Mouse (Mus musculus): ENCODE results near the gene Sema4b. TPM values are rescaled to one million over a fixed set of nuclear protein-coding genes. Genes with fewer than 3 reads are reported as not detected.

Gene Sema4b
- polyA plus RNA-seq, 1 experiment from 2014 or later, result 15.9 TPM

GRCm38 (mm10) chr7:80201888-80202540 is 15.4 kb downstream of the Sema4b start:
- WGBS, result 88% methylated on average over 15 of the region's 15 CpGs
- Histone ChIP-seq H3K4me3 (no peak overlapping the region), H3K27me3 (ENCODE audit: poor library complexity, severe bottlenecking) (no peaks in the 10 kb centered on the region), H3K36me3 (replicated peaks) (peaks cover 53% of the 10 kb centered on the region), H3K9me3 (no peaks in the 10 kb centered on the region), H3K4me1 (peaks cover 99% of the 10 kb centered on the region), H3K27ac (no peak overlapping the region)
- no peak for DNase-seq (ENCODE audit: extremely low spot score, low spot score)

DNA sequence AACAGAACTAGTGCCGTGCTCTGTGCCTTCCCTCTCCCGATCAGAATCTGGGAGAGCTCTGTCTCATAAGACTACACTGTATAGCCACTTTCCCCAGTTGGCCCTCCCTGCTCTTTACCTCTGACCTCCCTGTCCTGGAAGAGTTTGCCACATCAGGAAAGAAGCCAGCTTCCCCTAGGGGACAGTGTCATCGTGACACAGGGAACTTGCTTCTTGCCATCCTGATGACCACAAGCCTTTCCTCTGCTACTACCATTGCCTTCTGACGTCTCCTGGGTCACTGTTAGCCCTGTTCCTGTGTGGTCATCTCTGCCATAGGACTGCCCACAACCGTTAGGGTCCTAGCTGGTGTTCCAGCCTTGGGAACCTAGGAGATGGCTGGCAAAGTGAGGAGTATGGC is 16.3 kb downstream of the Sema4b start:
- Histone ChIP-seq H3K4me3 (no peak overlapping the region), H3K4me1 (peaks cover 99% of the 10 kb centered on the region), H3K27me3 (ENCODE audit: poor library complexity, severe bottlenecking) (no peaks in the 10 kb centered on the region), H3K36me3 (replicated peaks) (peaks cover 56% of the 10 kb centered on the region), H3K9me3 (no peaks in the 10 kb centered on the region), H3K27ac (peak overlapping the region; percentile 36; the same call in 1 of the 2 replicates)
- 84% methylated on average over 5 of the region's 5 CpGs for WGBS
- no peak for DNase-seq (ENCODE audit: extremely low spot score, low spot score)

- no peak overlapping the region for H3K4me3 ChIP-seq
- H3K27ac ChIP-seq, result peak overlapping the region; percentile 36; the same call in 1 of the 2 replicates
- WGBS, result 65% methylated on average over 12 of the region's 12 CpGs
- H3K4me1 ChIP-seq, result peaks cover 99% of the 10 kb centered on the region
- no peaks in the 10 kb centered on the region for H3K9me3 ChIP-seq
- H3K27me3 ChIP-seq (ENCODE audit: poor library complexity, severe bottlenecking), result no peaks in the 10 kb centered on the region
- DNase-seq (ENCODE audit: extremely low spot score, low spot score), result no peak
- peaks cover 58% of the 10 kb centered on the region for H3K36me3 ChIP-seq (replicated peaks)
These were observed 17.0 kb downstream of the Sema4b start for GRCm38 (mm10) chr7:80203638-80204096.

DNA sequence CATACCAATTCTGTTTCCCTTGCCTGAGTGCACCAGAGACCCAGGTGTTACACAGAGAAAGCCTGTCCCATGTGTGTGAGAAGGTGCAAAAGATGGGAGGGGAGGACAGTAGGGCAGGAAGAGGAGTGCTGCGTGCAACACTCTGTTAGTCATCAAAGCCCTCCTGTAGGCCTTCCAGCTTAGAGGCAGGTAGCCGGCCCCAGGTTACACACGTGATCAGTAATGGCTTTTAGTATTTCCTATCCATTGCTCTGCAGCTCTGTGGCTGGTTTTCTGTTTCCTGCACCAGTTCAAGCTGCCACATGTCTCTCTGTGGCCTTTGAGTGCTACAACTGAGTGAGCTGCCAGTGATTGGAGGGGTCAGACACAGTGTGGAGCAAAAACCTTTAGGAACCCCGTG is 17.7 kb downstream of the Sema4b start:
- no peaks in the 10 kb centered on the region for H3K27me3 ChIP-seq (ENCODE audit: poor library complexity, severe bottlenecking)
- WGBS, result 88% methylated on average over 4 of the region's 4 CpGs
- H3K27ac ChIP-seq, result peak overlapping the region; percentile 13; the same call in 1 of the 2 replicates
- H3K4me1 ChIP-seq, result peaks cover 98% of the 10 kb centered on the region
- no peak for DNase-seq (ENCODE audit: extremely low spot score, low spot score)
- no peak overlapping the region for H3K4me3 ChIP-seq
- no peaks in the 10 kb centered on the region for H3K9me3 ChIP-seq
- peaks cover 58% of the 10 kb centered on the region for H3K36me3 ChIP-seq (replicated peaks)

DNA sequence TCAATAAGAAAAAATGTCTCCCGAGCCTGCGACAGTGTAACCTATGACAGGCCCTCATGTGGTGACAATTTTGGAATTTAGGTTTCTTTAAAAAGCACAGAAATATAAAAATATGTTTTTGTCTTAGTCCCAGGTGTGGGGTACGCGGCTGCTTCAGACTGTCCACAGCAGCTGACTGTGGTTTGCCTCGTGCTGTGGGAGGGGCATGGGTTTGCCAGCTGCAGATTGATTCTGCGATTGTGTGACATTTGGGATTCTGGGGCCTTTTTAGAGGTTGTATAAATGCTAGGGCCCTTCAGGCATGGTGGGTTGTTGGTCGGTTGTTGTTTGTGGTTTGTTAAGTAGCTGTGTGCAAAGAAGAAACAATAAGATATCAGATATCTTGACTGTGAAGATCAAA is 18.3 kb downstream of the Sema4b start:
- H3K4me1 ChIP-seq, result peaks cover 98% of the 10 kb centered on the region
- no peaks in the 10 kb centered on the region for H3K27me3 ChIP-seq (ENCODE audit: poor library complexity, severe bottlenecking)
- no peak overlapping the region for H3K4me3 ChIP-seq
- no peak overlapping the region for H3K27ac ChIP-seq
- no peaks in the 10 kb centered on the region for H3K9me3 ChIP-seq
- H3K36me3 ChIP-seq (replicated peaks), result peaks cover 55% of the 10 kb centered on the region
- WGBS, result 90% methylated on average over 7 of the region's 7 CpGs
- DNase-seq (ENCODE audit: extremely low spot score, low spot score), result no peak

GRCm38 (mm10) chr7:80205705-80206589 is 19.3 kb downstream of the Sema4b start:
- H3K27me3 ChIP-seq (ENCODE audit: poor library complexity, severe bottlenecking), result no peaks in the 10 kb centered on the region
- no peak overlapping the region for H3K4me3 ChIP-seq
- peaks cover 92% of the 10 kb centered on the region for H3K4me1 ChIP-seq
- WGBS, result 89% methylated on average over 12 of the region's 12 CpGs
- H3K27ac ChIP-seq, result peak overlapping the region; percentile 27; the same call in 1 of the 2 replicates
- no peak for DNase-seq (ENCODE audit: extremely low spot score, low spot score)
- H3K36me3 ChIP-seq (replicated peaks), result peaks cover 46% of the 10 kb centered on the region
- H3K9me3 ChIP-seq, result no peaks in the 10 kb centered on the region

- no peak overlapping the region for H3K4me3 ChIP-seq
- H3K4me1 ChIP-seq, result peaks cover 79% of the 10 kb centered on the region
- H3K27ac ChIP-seq, result peak overlapping the region; percentile 32
- WGBS, result 76% methylated on average over 3 of the region's 3 CpGs
- H3K27me3 ChIP-seq (ENCODE audit: poor library complexity, severe bottlenecking), result no peaks in the 10 kb centered on the region
- H3K36me3 ChIP-seq (replicated peaks), result peaks cover 32% of the 10 kb centered on the region
- DNase-seq (ENCODE audit: extremely low spot score, low spot score), result no peak
- H3K9me3 ChIP-seq, result no peaks in the 10 kb centered on the region
These were observed 20.7 kb downstream of the Sema4b start for GRCm38 (mm10) chr7:80207314-80207731.

- Histone ChIP-seq H3K4me1 (peaks cover 71% of the 10 kb centered on the region), H3K36me3 (replicated peaks) (peaks cover 30% of the 10 kb centered on the region), H3K4me3 (no peak overlapping the region), H3K27me3 (ENCODE audit: poor library complexity, severe bottlenecking) (no peaks in the 10 kb centered on the region), H3K27ac (peak overlapping the region; percentile 32), H3K9me3 (no peaks in the 10 kb centered on the region)
- DNase-seq (ENCODE audit: extremely low spot score, low spot score), result no peak
- WGBS, result 84% methylated on average over 18 of the region's 18 CpGs
These were observed 21.5 kb downstream of the Sema4b start for GRCm38 (mm10) chr7:80208026-80208642.

DNA sequence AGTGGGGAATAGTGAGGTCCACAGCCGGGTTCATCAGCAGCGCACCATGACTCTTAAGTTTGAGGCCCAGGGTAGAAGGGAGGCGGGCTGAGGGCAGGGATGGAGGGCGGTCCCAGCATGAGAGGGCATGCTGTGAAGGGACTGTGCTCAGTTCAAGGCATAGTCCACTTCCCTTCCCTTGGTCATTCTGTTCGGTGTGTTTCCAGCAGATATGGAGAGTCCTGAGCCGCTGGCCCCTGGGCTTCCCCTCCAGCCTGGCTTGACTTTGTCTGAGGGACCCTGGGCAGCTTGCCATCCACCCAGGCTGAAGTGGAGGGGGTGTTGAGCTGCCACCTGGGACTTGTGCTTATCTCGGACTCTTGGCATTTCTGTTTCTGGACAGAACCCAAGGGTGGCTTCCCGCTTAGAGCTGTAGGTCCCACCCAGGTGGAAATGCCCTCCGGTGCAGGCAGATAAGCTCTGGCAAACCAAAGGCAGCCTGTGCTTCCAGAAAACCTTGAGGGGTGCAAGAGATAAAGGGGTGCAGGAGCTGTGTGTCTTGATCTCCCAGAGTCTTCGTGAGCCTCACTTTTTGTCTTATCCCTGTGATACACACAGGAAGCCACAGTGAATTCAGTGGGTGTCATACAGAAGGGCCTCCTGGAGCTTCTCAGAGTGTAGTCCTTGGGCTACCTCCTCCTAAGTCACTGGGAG is 22.2 kb downstream of the Sema4b start:
- Histone ChIP-seq H3K27ac (no peak overlapping the region), H3K4me1 (peaks cover 64% of the 10 kb centered on the region), H3K4me3 (no peak overlapping the region), H3K9me3 (no peaks in the 10 kb centered on the region), H3K27me3 (ENCODE audit: poor library complexity, severe bottlenecking) (no peaks in the 10 kb centered on the region), H3K36me3 (replicated peaks) (peaks cover 31% of the 10 kb centered on the region)
- 81% methylated on average over 10 of the region's 10 CpGs for WGBS
- no peak for DNase-seq (ENCODE audit: extremely low spot score, low spot score)

DNA sequence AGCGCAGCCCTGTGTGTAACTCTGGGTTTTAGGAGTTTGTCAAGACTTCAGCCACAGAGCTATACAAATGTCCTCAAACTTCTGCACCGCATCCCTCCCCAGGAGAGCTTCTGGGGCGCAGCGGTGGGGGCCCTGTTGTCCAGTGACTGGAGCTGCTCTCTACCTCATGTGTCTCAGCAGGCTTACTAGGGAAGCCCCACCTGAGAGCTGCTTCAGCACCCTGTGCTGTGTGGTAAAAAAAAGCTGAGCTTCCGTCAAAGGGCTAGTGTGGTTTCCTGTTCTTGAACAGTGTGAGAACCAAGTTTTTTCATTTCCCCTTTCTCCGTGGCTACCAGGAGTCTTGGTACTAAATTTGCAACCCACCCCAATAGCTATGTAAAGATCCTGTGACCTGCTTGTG is 23.0 kb downstream of the Sema4b start:
- Histone ChIP-seq H3K4me1 (peaks cover 58% of the 10 kb centered on the region), H3K27me3 (ENCODE audit: poor library complexity, severe bottlenecking) (no peaks in the 10 kb centered on the region), H3K27ac (no peak overlapping the region), H3K36me3 (replicated peaks) (peaks cover 35% of the 10 kb centered on the region), H3K9me3 (no peaks in the 10 kb centered on the region), H3K4me3 (no peak overlapping the region)
- no peak for DNase-seq (ENCODE audit: extremely low spot score, low spot score)
- 86% methylated on average over 6 of the region's 6 CpGs for WGBS

GRCm38 (mm10) chr7:80210982-80211381 is 24.3 kb downstream of the Sema4b start:
- Histone ChIP-seq H3K4me1 (peaks cover 56% of the 10 kb centered on the region), H3K27me3 (ENCODE audit: poor library complexity, severe bottlenecking) (no peaks in the 10 kb centered on the region), H3K4me3 (no peak overlapping the region), H3K27ac (no peak overlapping the region), H3K9me3 (no peaks in the 10 kb centered on the region), H3K36me3 (replicated peaks) (peaks cover 46% of the 10 kb centered on the region)
- no peak for DNase-seq (ENCODE audit: extremely low spot score, low spot score)
- 87% methylated on average over 4 of the region's 4 CpGs for WGBS

- H3K27ac ChIP-seq, result no peak overlapping the region
- H3K27me3 ChIP-seq (ENCODE audit: poor library complexity, severe bottlenecking), result no peaks in the 10 kb centered on the region
- peaks cover 59% of the 10 kb centered on the region for H3K36me3 ChIP-seq (replicated peaks)
- DNase-seq (ENCODE audit: extremely low spot score, low spot score), result no peak
- no peak overlapping the region for H3K4me3 ChIP-seq
- 93% methylated on average over 7 of the region's 7 CpGs for WGBS
- H3K9me3 ChIP-seq, result no peaks in the 10 kb centered on the region
- peaks cover 30% of the 10 kb centered on the region for H3K4me1 ChIP-seq
These were observed 27.0 kb downstream of the Sema4b start for GRCm38 (mm10) chr7:80213604-80214003.

Data from forebrain, embryonic 10.5 days (tissue).